Mouse (Mus musculus) midbrain, embryonic 12.5 days (tissue): ENCODE measurements around the gene Tmem175. TPM values are rescaled to one million over a fixed set of nuclear protein-coding genes. Genes with fewer than 3 reads are reported as not detected.

Experiments
- ATAC-seq: fragments of 200-750 bp; cut with Nextera tagmentation; 2 replicates; pipeline ENCODE4 v1.8.0; 2017; ENCODE audit warnings: low read depth, moderate TSS enrichment, moderate library complexity; ENCODE audit not compliant: low FRiP score
- H3K27ac ChIP-seq: fragments of 300-500 bp; sonication (generic); replicated peaks from 2 replicates; pipeline ENCODE4 v1.5.1; 2016; ENCODE audit warnings: mild to moderate bottlenecking
- H3K27me3 ChIP-seq: fragments of 300-500 bp; sonication (generic); 2 replicates; pipeline ENCODE4 v1.6.1; 2016; ENCODE audit warnings: mild to moderate bottlenecking
- H3K36me3 ChIP-seq: fragments of 300-500 bp; sonication (generic); 2 replicates; pipeline ENCODE4 v1.6.1; 2016
- H3K4me1 ChIP-seq: fragments of 300-500 bp; sonication (generic); 2 replicates; pipeline ENCODE4 v1.6.1; 2016
- H3K4me2 ChIP-seq: fragments of 300-500 bp; sonication (generic); replicated peaks from 2 replicates; pipeline ENCODE4 v1.6.1; 2016; ENCODE audit warnings: mild to moderate bottlenecking, moderate library complexity
- H3K4me3 ChIP-seq: fragments of 300-500 bp; sonication (generic); 2 replicates; pipeline ENCODE4 v1.5.1; 2016; ENCODE audit warnings: mild to moderate bottlenecking
- H3K9ac ChIP-seq: fragments of 300-500 bp; sonication (generic); replicated peaks from 2 replicates; pipeline ENCODE4 v1.6.1; 2016; ENCODE audit warnings: mild to moderate bottlenecking, moderate library complexity
- H3K9me3 ChIP-seq: fragments of 300-500 bp; sonication (generic); 2 replicates; pipeline ENCODE4 v1.6.1; 2016; ENCODE audit warnings: mild to moderate bottlenecking
- WGBS: fragments of 180-500 bp; shearing (Covaris S2); methylation state at CpG from one replicate; pipeline ENCODE4 v1.1.7; 2016; 5-methylcytosine and 5-hydroxymethylcytosine counted together
- polyA plus RNA-seq: library from polyadenylated mRNA; unstranded; fragments of >200 nt; fragmentation: Nextera tagmentation; extraction: Ambion mirVana; gene quantifications from 2 replicates; pipeline ENCODE4 v1.2.1, GENCODE M21; 2016

The Tmem175 gene
- polyA plus RNA-seq, 1 experiment from 2014 or later: 21.5 TPM

DNA sequence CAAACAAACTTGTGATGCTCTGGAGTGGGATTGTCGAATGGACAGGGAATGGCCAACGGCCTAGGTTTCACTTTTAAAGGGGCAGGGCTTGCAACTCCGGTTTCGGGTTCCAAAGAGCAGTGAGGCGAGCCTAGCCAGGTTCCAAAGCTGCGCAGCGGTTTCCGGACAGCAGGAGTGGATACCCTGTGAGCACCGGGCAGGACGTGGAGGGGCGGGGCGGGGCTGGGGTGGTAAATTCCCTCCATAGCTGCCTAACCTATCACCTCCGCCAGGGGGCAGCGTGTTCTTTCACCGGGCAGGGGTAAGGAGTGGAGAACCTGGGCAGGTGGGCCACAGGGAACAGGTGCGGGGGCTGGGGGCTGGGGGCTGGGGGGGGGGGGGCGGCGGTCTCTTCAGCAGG lies 62.7 kb downstream of the Tmem175 start, which contains the start of gene Fgfrl1:
TSS of gene Fgfrl1 (plus strand) at position 112 of the 400 bp plus-strand sequence.
- no peak for ATAC-seq

DNA sequence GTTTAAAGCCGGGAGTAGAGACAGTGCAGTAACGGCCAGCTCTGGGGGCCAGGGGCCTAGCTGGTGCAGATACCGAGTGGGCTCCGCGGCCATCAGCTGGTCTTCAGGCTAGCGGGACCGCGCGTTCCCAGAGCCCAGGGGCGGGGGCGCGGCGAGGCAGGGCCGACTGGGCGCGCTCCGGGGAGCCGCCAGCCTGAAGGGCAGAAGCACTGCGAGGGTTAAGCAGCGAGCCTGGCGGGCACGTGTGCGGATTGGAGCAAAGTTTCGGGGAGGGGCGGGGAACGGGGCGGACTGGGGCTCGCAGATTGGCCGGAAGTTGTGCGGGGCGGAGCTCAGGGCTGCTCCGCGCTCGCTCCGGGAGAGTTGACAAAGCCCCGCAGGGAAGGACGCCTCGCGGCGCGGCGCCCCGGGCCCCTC lies 64.3 kb downstream of the Tmem175 start:
- peak overlapping the region; percentile 88 for H3K4me2 ChIP-seq
- peak overlapping the region; percentile 88 for H3K4me3 ChIP-seq
- no peaks in the 10 kb centered on the region for H3K9me3 ChIP-seq
- peak; percentile 95 for ATAC-seq
- H3K27me3 ChIP-seq: peaks cover 34% of the 10 kb centered on the region
- WGBS: 0% methylated on average over 23 of the region's 43 CpGs
- H3K9ac ChIP-seq: peak overlapping the region; percentile 80
- H3K4me1 ChIP-seq: peaks cover 35% of the 10 kb centered on the region
- no peaks in the 10 kb centered on the region for H3K36me3 ChIP-seq
- 0 out of 2 replicates have a peak overlapping the region, but pooled peaks have one; percentile 16 for H3K27ac ChIP-seq

More for the DNA sequence above, 62.7 kb downstream of the Tmem175 start, which contains the start of gene Fgfrl1:
- Histone ChIP-seq H3K4me2 (peak within 1 kb of the TSS; percentile 88), H3K9ac (no peak within 1 kb of the TSS), H3K27me3 (peaks cover 34% of the 10 kb centered on the region), H3K9me3 (no peaks in the 10 kb centered on the region), H3K4me1 (peaks cover 26% of the 10 kb centered on the region), H3K36me3 (no peaks in the 10 kb centered on the region), H3K27ac (no peak within 1 kb of the TSS), H3K4me3 (peak within 1 kb of the TSS; percentile 88; the same call in 1 of the 2 replicates)
- 6% methylated on average over 16 of the region's 18 CpGs for WGBS

DNA sequence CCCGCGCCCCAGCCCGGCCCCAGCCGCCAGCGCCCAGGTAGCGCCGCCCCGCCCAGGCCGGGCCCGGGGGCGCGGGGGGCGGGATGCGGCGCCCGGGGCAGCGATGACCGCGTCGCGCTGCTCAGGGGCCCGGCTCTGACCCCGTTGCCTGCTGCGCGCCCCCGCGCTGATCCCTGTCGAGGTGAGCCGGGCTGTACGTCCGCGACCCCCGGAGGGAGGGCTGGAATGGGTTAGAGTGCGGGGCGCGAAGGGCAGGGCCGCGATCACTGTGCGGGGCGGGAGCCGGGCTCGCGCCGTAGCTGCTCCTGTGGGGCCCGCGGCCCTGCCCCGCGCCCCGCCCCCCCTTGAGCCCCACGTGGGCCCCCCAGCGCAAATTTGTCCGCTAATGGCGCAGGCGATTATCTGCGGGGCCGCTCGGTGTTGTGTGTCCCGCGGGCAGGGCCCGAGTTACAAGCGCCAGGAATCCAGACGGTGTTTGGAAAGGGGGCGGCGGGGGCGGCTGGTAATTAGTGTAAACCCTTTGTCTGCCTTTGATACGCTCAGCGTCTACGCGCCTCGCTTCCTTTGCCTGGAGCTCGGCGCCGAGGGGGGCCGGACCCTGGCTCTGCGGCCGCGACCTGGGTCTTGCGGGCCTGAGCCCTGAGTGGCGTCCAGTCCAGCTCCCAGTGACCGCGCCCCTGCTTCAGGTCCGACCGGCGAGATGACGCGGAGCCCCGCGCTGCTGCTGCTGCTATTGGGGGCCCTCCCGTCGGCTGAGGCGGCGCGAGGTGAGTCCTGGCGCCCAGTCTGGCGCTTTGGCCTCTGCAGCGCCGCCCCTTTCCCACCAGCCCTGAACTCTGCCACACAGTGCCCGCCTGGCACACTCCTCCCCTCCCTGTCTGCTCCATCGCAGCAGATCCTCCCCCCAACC lies 65.0 kb downstream of the Tmem175 start:
- peak overlapping the region; percentile 88 for H3K4me2 ChIP-seq
- peaks cover 34% of the 10 kb centered on the region for H3K27me3 ChIP-seq
- no peaks in the 10 kb centered on the region for H3K9me3 ChIP-seq
- 0 out of 2 replicates have a peak overlapping the region, but pooled peaks have one; percentile 16 for H3K27ac ChIP-seq
- H3K4me1 ChIP-seq: peaks cover 35% of the 10 kb centered on the region
- H3K9ac ChIP-seq: peak overlapping the region; percentile 80
- ATAC-seq: peak; percentile 57
- peak overlapping the region; percentile 88 for H3K4me3 ChIP-seq
- WGBS: under 1% methylated on average over 90 of the region's 99 CpGs
- H3K36me3 ChIP-seq: no peaks in the 10 kb centered on the region

DNA sequence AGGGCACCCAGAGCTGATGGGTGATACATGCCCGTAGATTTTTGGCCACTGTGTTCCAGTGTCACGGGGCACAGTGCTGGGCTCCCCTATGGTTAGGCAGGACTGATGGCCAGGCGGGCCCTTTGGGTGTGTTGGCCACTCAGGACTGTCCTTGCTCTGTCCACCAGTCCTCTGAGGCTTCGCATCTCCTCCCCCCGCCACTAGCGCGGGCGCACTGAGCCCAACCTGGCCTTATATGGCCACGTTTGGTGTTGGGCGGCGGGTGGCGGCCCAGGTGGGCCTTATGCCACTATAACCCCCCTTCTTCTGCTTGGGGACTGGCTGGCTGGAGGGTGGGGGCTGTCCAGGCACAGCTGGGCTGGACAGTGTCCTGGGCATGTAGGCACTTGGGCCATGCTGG lies 66.3 kb downstream of the Tmem175 start:
- H3K4me3 ChIP-seq: no peak overlapping the region
- H3K4me2 ChIP-seq: peak overlapping the region; percentile 88; the same call in 1 of the 2 replicates
- H3K27me3 ChIP-seq: peaks cover 34% of the 10 kb centered on the region
- no peak overlapping the region for H3K9ac ChIP-seq
- H3K27ac ChIP-seq: no peak overlapping the region
- WGBS: 93% methylated on average over 12 of the region's 12 CpGs
- ATAC-seq: no peak
- no peaks in the 10 kb centered on the region for H3K9me3 ChIP-seq
- H3K36me3 ChIP-seq: no peaks in the 10 kb centered on the region
- peaks cover 41% of the 10 kb centered on the region for H3K4me1 ChIP-seq

DNA sequence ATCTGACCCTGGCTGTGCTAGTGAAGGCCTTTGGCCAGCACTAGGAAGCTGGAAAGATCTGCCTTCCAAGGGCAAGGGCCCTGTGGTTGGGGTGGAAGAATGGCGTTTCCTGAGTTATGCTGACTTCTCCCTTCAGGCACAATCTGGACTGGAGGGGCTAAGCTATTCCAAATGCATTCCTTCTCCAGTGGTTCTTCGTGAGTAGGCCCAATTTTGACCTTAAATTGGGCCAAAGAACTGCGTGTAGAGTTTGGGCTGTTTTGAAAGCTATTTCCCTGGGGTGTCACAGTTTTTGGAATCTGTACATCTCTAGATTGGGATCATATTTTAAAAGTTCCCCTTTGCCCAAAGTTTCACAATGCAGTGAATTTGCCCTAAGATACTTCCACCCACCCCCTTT lies 67.0 kb downstream of the Tmem175 start:
- Histone ChIP-seq H3K9me3 (no peaks in the 10 kb centered on the region), H3K4me3 (no peak overlapping the region), H3K9ac (no peak overlapping the region), H3K36me3 (no peaks in the 10 kb centered on the region), H3K4me1 (peaks cover 41% of the 10 kb centered on the region), H3K4me2 (no peak overlapping the region), H3K27ac (no peak overlapping the region), H3K27me3 (peaks cover 31% of the 10 kb centered on the region)
- WGBS: 83% methylated on average over 3 of the region's 3 CpGs
- no peak for ATAC-seq

DNA sequence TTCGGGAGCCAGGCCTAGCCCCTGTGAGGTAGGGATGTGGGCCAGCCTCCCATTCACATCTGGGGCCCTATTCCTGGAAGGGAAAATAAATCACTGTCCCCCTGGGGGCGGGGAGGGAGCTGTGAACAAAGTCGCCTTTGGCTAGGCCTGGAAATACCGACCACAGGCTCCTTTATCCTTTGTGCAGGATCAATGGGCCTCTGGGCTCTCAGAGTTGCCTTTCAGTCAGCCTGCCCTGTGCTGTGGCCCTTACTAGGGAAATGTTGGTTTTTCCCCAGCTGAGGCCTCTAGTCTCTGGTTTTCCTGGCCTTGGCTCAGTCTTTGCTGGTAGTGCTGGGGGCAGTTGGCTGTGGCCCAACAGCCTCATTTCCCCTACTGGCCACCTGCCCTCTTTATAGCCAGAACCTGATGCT lies 67.8 kb downstream of the Tmem175 start:
- Histone ChIP-seq H3K4me1 (peaks cover 38% of the 10 kb centered on the region), H3K27ac (peak overlapping the region; percentile 25), H3K4me3 (no peak overlapping the region), H3K9ac (no peak overlapping the region), H3K27me3 (peaks cover 22% of the 10 kb centered on the region), H3K36me3 (no peaks in the 10 kb centered on the region), H3K9me3 (no peaks in the 10 kb centered on the region), H3K4me2 (peak overlapping the region; percentile 5; the same call in 1 of the 2 replicates)
- no peak for ATAC-seq
- 10% methylated on average over 4 of the region's 4 CpGs for whole genome bisulfite sequencing

Other genes with a start within 250 kb of the Tmem175 start
- gene Pde6b, start 241.4 kb upstream of the Tmem175 start, polyA plus RNA-seq: 0.24 and 0.25 TPM in 2 replicates
- 408 and 419 TPM in 2 replicates for gene Atp5k, start 195.3 kb upstream of the Tmem175 start, polyA plus RNA-seq
- 0.12 and 0.20 TPM in 2 replicates for gene Mfsd7a, start 180.9 kb upstream of the Tmem175 start, polyA plus RNA-seq
- gene Pcgf3, start 168.5 kb upstream of the Tmem175 start, polyA plus RNA-seq: 35.3 and 40.3 TPM in 2 replicates
- 11.2 and 11.4 TPM in 2 replicates for gene Cplx1, start 79.7 kb upstream of the Tmem175 start, polyA plus RNA-seq
- 60.5 and 61.5 TPM in 2 replicates for gene Gak, start within 50 bp of the Tmem175 start, polyA plus RNA-seq
- 12.3 and 12.8 TPM in 2 replicates for gene Idua, start 30.6 kb downstream of the Tmem175 start, polyA plus RNA-seq
- 21.2 and 21.7 TPM in 2 replicates for gene Dgkq, start 39.9 kb downstream of the Tmem175 start, polyA plus RNA-seq
- gene Slc26a1, start 45.8 kb downstream of the Tmem175 start, polyA plus RNA-seq: 1.7 and 1.9 TPM in 2 replicates
- 16.9 and 19.6 TPM in 2 replicates for gene Fgfrl1, start 62.6 kb downstream of the Tmem175 start, polyA plus RNA-seq
- gene Rnf212, start 145.2 kb downstream of the Tmem175 start, polyA plus RNA-seq: 0.37 TPM in 1 of 2 replicates, not detected in the other
- gene Tmed11, start 165.6 kb downstream of the Tmem175 start, polyA plus RNA-seq: not detected in 2 replicates
- not detected in 2 replicates for gene Vmn2r8, start 179.1 kb downstream of the Tmem175 start, polyA plus RNA-seq
- gene Vmn2r9, start 222.8 kb downstream of the Tmem175 start, polyA plus RNA-seq: not detected in 2 replicates